Mouse (Mus musculus) R1 (cell line): Measurements from ENCODE around the gene Pak4.

Source experiments
- DNase-seq: peaks from one replicate; pipeline ENCODE4 v3.0.0-alpha.2; 2018; ENCODE audit warnings: low read depth, low spot score

The Pak4 gene

GRCm38 (mm10) chr7:28587644-28588043 lies 10.3 kb downstream of the Pak4 start:
- no peak for DNase-seq

- no peak for DNase-seq
Observed at GRCm38 (mm10) chr7:28586663-28587411, 11.1 kb downstream of the Pak4 start.

- DNase-seq, result no peak
Observed at GRCm38 (mm10) chr7:28585001-28585400, 13.0 kb downstream of the Pak4 start.

- no peak for DNase-seq
Observed at GRCm38 (mm10) chr7:28584468-28584867, 13.5 kb downstream of the Pak4 start.

DNA sequence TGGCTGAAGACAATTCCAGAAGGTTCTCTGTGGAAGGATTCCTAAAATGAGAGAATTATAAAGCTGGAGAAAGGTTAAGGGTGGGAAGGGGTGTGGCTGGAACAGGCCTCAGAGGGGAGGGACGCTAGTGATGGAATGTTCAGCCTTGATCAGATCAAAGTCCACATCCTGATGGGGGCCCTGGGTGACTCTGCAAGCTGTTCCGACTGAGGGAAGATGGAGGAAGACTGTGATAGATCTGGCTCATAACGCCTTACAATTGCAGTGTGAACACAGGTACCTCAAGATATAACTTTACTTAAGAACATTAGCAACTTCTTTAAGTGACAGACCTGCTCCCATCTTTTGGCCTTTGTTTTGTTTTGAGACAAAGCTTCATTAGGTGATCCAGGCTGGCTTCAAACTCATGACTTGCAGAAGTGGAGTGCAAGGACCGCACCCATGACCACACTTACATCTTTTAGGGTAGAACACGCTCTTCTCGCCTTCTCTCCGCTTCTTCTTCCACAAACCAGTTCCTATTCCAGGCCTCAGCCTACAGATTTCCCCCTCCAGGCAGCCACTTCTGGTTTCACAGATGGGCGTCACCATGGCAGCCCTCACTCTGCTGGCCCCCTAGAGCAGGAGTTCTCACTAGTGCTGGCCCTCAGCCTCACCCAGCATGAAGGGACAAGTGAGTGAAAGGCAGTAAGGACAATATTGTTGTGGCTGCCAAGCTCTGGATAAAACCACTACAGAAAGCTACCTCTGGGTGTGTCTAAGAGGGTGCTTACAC lies 14.2 kb downstream of the Pak4 start:
- DNase-seq, result no peak

- DNase-seq, result no peak
Observed at GRCm38 (mm10) chr7:28582841-28583240, 15.1 kb downstream of the Pak4 start.

GRCm38 (mm10) chr7:28581721-28582120 lies 16.3 kb downstream of the Pak4 start:
- no peak for DNase-seq

- DNase-seq, result no peak
Observed at GRCm38 (mm10) chr7:28579826-28580225, 18.2 kb downstream of the Pak4 start.

- peak; percentile 93 for DNase-seq
Observed at GRCm38 (mm10) chr7:28578543-28579053, 19.4 kb downstream of the Pak4 start.

DNA sequence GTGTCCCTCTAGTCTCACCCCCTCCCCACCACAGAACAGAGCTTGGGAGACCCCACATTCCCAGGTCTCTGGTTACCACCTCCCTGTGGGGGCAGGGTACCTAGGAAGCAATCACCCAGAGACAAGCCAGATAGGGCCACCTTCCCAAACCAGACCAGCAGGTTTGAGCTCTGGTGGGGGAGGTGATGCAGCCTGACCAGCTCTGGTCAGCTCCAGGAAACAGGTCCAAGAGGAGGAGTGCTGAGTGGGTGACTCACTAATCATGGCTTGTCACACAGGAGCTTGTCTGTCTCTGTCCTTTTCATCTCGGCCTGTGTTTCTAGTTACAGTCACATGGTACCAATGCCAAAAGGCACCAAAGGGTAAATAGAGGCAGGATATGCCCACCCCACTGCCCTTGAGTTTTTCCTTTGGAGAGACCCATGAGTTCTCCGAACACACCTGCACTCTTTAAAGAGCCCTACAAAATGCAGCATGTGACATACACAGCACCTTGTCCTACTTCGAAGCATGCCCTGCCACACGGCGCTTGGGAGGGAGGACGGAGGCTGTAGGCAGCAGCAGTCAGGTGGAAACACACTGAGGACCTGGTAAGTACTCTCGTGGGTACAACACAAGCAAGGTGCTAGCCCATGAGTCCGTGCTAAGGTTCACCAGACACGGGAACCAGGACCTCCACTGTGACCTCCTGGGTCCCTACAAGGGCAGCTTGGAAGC lies 20.0 kb downstream of the Pak4 start:
- DNase-seq, result no peak

GRCm38 (mm10) chr7:28576271-28576914 lies 21.6 kb downstream of the Pak4 start:
- no peak for DNase-seq

DNA sequence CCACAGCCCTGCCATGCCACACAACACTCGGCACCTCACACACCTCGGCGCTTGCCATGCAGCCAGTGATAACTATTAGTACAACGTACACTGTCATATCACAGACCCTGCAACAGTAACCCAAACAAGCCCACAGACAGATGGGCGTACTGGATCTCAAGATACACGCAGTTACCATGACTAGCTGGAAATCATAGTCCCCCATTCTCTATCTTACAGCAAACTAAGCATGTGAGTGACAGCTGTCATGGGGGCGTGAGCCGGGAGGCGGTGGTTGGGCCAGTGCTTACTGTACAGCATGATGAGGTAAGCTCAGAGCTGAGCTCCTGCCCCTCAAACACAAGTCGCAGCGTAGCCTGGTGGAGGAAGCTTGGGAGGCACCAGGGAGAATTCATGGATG lies 22.4 kb downstream of the Pak4 start:
- DNase-seq, result no peak

GRCm38 (mm10) chr7:28573236-28573635 lies 24.7 kb downstream of the Pak4 start:
- no peak for DNase-seq

DNA sequence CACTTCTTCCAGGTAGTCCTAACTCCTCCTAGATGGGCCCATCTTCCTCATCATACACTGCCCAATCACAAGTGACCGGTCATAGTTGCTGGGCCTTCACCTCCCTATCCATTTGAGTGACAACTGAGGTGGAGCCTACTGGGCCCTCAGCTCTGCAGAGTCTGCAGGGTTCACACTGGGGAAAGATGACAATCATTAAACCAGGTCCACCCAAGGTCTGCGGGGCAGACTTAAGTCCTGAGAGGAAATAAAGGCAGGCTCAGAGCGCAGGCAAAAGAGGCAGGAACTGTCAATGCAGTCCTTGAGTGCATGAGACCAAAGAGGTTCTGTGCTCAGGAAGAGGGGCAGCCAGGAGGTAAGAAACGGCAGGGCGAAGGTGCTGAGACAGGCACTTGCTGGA lies 25.3 kb downstream of the Pak4 start:
- no peak for DNase-seq

- DNase-seq, result peak; percentile 44
Observed at GRCm38 (mm10) chr7:28570982-28571682, 26.9 kb downstream of the Pak4 start.

DNA sequence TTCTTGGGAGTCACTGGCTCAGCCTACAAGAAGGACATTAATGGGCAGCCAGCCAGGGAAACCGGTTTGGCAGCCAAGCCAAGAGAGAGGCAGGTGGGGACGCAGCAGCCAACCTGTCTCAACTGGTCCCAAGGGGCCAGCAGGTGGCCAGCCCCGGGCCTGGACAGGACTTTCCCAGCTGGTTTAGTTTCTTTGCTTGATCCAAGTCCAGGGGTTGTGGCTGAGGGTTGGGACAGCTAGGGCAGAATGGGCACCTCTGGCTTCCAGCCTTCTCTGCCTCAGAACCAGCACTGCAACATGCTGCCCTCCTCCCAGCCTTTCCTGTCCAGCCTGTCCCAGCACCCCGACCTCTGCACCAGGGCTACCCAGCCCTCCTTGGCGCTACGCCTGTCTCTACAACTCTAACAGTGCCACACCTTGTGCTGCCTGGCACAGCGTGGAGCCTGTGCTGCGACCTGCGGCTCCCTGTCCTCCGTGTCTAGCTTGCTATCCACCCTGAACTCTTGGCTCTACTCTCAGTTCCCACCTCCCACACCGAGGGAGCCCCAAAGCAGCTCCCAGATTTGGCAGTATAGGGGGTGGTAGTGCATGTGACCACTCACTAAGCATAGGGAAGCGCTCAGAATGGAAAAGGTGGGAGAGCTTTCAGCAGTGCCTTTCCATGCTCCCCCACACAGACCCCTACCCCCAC lies 27.5 kb downstream of the Pak4 start:
- DNase-seq, result no peak

DNA sequence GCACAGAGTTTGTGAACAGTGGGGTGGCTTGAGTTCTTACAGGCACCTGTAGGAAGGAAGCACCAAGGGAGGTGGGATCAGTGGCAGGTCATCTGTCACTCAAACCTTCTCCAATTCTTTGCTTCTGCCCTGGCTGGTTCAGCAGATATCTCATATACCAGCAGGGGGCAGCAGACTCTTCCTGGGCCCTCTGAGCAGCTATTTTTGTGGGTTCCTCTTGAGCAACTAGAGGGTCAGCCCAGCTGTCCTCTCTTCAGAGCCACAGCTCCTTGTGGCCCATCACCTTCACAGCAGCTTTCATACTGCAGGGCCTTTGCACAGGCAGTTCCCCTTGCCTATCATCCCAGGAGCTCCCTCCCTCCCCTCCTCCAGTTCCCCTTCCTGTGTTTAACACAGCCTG lies 29.7 kb downstream of the Pak4 start:
- DNase-seq, result peak; percentile 81

GRCm38 (mm10) chr7:28567539-28567938 lies 30.4 kb downstream of the Pak4 start:
- no peak for DNase-seq

GRCm38 (mm10) chr7:28565407-28565806 lies 32.6 kb downstream of the Pak4 start:
- no peak for DNase-seq

- DNase-seq, result no peak
Observed at GRCm38 (mm10) chr7:28562951-28563350, 35.0 kb downstream of the Pak4 start.
